Mouse (Mus musculus) thymus, postnatal 14 days (tissue): ENCODE results near the gene Scgb1b30.
A peak's percentile ranks its signal among the peaks of the same experiment; 100 is the strongest.
"Not testable (repeated sequence)": the region's sequence is repeated elsewhere in the genome, so short reads cannot be mapped to it uniquely, and the experiment has no call there.

Source experiments
- DNase-seq: peaks from one replicate; pipeline ENCODE4 v3.0.0; 2021

Gene Scgb1b30

DNA sequence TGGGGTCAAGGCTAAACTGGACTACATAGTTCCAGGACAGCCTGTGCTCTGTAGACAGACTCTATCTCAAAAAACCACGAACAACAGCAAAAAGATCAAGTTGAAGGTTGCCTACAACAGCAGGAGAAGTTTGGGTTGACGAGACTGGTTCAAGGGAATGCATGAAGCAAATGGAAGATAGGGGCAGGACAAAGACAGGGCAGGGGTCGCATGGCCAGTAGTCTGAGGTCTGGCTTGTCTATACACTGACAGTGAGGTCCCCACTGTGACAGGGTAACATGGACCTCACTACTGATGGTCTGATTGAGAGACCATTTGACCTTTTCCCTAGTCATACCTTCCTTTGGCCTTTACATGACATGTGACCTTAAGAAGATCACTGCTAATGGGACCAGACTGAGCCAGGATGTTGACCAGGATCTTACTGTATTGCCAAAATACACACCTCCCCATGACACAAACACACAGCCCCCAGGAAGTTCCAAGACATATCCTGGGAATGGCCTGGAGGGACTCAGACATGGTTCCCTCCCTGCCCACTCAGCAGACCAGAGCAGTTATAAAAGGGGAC lies at the start of gene Scgb1b30:
Scgb1b30 (plus strand) TSS at position 521 of the 571 bp plus-strand sequence.
- DNase-seq: no peak

DNA sequence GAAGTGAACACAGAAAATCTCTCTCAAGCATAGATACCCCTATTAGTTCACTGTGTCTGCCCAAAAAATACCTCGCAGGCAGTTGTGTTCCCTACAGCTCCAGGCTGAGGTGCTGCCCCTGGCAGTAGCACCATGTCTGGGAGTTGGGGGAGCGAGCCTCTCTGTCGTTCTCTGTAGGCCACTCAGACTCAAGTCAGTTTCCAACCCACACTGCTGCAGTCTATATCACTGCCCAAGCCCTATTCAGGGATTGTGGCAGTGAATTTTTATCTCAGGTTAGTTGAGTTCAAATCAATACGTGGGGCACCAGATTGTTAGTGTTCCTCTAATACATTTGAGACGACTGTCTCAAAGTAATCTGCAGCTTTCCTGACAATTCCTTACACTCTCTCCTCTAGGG lies 27.1 kb upstream of the Scgb1b30 start:
- DNase-seq: not testable (repeated sequence)

GRCm38 (mm10) chr7:34100002-34100401 lies 4.8 kb downstream of the Scgb1b30 start:
- no peak for DNase-seq

DNA sequence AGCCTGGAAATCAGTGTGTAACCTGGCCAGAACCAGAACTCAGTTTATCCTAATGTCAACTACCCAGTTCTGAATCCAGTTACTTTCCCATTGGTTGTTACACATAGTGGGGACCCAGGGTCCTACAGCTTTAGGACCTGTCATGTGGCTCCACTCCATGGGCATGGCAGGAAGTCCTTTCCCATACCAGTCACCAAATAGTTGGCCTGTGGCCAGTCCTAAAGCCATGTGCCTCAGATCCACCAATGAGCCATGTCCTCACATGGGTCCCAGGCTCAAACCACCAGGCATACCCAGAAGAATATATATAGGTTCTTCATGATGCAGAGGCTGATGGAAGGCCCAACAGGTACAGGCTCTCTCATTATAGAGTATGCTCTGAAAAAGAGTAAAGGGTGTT lies 6.0 kb downstream of the Scgb1b30 start:
- DNase-seq: no peak

DNA sequence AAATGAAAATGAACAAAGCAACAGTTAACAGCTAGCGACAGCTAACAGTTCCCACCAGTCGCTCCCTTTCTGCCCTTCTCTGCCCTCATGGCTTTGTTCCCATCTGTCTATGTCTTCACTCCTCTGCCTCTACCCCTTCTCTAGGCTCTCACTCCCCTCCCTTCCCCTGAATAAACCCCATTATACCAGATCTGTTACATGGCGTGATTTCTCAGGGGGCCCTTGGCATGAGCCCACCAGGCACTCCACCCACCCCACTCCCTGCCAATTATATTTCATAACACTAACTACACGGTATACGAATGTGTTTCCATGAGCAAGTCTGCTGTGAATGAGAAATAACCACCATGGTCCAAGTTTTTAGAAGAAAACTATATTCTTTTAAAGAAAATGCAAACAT lies 14.0 kb downstream of the Scgb1b30 start:
- no peak for DNase-seq

GRCm38 (mm10) chr7:34116601-34117000 lies 21.4 kb downstream of the Scgb1b30 start:
- no peak for DNase-seq

DNA sequence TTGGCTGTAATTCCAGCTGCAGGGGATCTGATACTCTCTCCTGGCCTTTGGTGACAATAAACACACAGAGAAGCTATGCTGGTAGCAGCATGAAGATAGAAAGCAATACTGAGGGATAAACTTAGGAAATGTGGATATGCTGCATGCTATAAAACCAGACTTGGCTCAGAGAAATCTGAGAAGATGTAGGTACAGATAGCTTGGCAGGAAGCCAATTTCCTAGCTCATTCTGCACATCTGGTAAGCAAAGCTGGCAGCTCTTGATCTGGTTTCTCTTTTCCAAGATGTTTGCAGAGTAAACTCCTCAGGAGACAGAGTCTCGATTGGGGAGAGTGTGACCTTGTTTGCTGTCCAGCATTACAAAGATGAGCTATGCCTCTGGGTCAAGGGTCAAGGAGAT lies 25.4 kb downstream of the Scgb1b30 start:
- not testable (repeated sequence) for DNase-seq

DNA sequence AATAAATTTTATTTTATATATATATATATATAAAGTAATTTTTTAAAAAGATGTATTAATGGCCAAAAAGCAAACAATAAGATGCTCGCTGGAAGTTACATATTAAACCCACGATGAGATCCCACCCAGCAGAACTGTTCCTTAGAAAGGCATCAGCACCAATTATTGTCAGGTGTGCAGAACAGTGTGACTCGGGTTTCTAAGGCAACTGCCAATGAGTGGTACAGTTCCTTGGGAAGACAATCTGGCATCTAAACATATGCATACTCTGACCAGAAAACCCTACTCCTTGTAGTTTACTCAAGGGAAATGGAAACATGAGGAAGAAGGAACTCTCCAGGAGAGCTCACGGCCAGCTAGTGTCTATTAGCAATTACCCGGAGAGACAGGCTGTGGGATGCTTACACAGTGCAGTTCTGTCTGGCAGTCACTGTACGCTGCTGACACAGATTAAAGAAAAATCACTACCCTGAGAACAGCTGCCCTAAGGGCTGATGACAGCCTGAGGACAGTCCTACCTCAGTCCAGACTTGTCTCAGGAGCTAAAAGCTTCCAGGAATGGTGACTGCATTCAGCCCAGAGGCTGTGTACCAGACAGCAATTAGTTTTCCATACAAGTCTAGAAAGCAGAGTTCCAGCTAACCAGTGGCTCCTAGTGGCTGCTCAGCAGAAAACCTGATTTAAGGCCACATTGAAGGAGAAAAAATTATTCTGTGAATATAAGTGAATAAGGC lies 27.9 kb downstream of the Scgb1b30 start:
- DNase-seq: no peak

- no peak for DNase-seq
These were observed 30.1 kb downstream of the Scgb1b30 start for GRCm38 (mm10) chr7:34125346-34125745.

DNA sequence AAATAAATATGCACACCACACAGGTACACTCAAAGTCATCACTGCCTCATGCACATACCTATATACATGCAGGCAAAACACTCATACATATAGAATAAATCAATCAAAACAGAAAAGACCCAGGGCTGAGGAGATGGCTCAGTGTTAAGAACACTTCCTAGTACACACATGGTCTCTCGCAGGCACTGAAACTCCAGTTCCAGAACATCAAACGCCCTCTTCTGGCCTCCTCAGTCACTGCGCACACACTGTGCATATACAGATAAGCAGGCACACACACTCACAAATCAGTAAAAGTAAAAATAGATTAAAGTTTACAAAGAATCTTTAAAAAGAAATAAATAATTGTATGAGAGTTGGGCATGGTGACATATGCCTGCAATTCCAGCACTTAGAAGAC lies 31.1 kb downstream of the Scgb1b30 start:
- no peak for DNase-seq

DNA sequence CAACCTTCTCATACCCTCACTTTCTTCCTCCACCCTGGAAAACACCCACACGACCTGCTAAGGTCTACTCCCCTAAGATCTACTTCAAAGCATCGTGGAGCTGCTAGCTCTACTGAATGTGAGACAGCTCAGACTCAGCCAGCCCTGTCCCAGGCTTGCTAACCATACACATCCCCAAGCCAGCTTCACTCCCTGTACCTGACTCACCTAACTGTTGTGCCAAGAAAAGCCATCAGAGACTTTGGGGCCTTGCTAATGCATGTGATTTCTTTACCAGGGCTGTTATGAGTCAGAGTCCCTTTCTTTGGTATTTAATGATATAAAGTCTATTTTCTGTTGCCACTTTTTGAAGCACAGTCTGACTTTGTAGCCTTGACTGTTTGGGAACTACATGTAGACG lies 35.9 kb downstream of the Scgb1b30 start:
- no peak for DNase-seq

DNA sequence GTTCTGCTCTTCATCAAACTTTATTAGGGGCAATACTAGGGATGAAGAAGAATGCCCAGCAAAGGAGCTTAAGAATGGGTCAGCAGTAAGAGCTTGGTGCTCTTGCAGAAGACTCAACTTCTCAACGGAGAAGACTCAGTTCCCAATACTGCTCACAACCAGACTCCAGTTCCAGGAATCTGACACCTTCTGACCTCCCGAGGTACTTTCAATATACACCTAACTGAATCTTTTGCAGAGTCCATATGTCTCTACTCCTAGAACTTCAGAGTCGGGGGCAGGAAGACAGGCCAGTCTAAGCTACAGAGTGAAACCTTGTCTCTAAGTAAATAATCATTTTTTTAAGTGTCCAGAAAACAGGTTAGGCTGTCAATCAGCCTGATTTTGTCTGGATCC lies 36.7 kb downstream of the Scgb1b30 start:
- DNase-seq: no peak

DNA sequence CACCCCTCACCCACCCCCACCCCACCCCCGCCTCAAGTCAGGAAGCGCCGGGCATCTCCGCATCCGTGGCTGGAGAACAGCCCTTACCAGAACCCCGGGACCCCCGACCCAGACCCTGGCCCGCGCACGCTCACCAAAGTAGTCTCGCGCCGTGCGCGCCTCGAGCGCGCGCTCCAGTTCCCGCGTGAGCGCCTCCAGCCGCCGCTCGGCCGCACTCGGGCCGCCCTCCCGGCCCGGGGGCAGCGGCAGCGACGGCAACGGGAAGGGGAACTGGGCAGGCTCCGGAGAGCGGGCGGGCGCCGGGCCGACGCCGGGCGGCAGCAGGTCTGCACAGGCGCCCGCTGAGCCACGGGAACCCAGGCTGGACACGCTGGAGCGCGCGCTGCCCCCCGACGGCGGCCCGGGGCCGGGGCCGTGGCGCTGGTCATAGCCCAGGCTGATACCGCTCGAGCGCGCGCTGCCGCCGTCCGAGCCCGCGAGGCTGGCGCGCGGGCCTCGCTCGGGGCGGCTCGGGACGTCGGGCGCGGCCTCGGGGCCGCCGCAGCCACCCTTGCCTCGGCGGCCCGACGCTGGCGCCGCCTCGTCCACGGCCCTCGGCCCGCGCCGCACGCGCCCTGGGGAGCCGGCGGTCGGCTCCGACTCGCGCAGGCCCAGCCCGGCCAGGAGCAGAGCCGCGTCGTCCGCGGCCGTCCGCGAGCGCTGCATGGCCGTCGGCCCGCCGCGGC lies 37.3 kb downstream of the Scgb1b30 start:
- DNase-seq: no peak

DNA sequence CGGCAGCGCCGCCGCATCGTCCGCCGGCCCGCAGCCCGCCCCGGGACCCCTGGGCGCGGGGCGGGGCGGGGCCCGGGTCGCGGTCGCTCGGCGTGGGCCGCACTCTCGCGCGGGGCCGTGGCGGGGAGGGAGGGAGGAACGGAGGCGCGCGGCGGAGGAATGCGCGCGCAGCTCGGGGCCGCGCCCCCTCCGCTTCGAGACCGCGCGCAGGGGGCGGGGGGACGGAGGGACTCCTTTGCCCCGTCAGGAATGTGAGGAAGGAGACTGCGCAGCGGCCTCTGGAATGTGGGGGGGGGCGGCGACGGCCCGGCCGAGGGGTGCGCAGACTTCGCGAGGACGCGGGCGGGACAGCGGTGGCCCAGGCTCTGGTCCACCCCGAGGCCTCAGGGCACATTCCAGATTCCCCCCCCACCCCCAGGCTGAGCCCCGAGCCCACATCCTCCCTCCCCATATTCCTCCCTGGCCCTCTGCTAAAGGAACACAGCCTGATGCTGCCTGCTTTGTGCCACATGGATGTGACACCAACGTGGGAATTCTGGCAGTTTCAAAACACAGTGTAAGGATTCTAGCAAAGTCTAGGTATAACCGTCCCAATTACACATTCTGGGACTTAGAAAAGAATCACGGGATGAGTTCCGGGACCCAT lies 38.0 kb downstream of the Scgb1b30 start, which contains the start of gene Wtip:
Wtip (minus strand) TSS at position 152 of the 646 bp plus-strand sequence.
- peak; percentile 13 for DNase-seq

DNA sequence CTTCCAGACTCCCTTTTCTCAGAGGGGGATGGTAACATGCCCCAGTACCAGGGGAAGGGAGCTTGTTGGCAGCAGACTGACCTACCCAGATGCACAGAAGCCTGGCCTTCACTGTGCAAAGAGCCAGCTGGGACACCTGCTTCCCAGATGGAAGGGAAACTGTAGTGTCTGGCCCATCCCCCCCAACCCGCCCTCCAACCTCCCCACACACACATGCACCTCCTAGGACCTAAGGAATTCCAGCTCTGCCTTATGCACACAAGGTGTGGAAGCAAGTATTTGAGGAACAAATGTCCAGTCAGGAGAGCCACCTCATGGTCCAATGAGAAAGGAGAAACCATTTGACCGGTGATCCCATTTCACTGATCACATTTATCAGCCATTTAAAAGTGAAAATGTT lies 39.1 kb downstream of the Scgb1b30 start:
- no peak for DNase-seq

DNA sequence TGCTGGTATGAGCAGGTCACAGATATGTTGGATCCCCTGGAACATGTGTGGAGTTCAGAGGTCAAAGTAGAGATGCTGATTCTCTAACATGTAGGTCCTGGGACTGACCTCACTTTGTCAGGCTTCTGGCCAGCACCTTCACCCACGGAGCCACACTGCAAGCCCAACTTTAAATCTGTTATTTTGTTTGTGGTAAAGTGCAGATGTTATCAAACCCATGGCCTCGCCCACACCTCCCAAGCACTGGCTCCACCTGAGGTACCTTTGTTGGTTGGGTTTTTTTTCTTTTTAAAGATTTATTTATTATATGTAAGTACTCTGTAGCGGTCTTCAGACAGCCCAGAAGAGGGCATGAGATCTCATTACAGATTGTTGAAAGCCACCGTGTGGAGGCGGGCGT lies 44.3 kb downstream of the Scgb1b30 start:
- DNase-seq: no peak

DNA sequence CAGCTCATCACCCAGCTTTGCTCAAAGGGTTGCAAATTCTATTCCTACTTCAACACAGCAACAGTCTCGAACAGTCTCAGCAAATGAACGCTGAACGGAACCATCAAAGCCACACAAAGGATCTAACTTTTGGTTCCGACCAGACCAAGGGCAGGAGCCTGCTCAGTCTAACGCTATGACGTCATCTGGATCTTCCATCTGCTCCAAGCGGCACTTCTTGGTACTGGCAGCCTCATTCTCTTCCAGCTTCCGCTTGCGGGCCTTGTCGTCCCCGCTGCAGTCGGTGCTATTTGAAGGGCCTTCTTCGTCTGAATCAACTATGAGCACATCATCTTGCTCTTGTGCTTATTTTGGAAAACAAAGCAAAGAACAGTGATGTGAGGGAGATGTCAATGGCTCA lies 45.9 kb downstream of the Scgb1b30 start:
- no peak for DNase-seq

GRCm38 (mm10) chr7:34147193-34147592 lies 52.0 kb downstream of the Scgb1b30 start:
- DNase-seq: no peak
